Mouse (Mus musculus): ENCODE data around the gene RPS10-NUDT3. TPM values are rescaled to one million over a fixed set of nuclear protein-coding genes. Genes with fewer than 3 reads are reported as not detected.

RPS10-NUDT3 gene
- polyA plus RNA-seq, 1 experiment from 2014 or later: not detected

DNA sequence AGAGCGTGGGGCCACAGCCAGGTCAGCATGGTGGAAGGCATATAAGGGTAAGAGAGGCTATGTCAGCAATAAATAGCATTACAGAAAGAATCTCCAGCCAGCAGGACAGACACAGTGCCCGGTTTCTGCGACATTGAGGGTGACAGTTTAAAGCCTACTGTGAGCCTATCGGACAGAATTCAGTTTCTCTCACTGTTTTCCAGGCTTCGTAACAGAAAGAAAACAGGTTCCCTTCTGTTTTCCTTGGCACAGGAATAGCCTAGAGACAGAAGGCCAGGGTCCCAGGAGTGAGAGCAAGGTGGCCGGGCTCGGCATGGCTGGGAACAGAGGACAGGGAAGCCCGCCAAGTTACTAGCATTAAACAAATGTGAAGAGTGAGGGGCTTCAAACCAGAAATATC is 55.2 kb downstream of the RPS10-NUDT3 start:
- no peak for ATAC-seq
- H3K27ac ChIP-seq: no peak overlapping the region
- no peaks in the 10 kb centered on the region for H3K9me3 ChIP-seq (replicated peaks)
- H3K4me3 ChIP-seq: no peak overlapping the region
- no peaks in the 10 kb centered on the region for H3K27me3 ChIP-seq
- H3K4me1 ChIP-seq: no peaks in the 10 kb centered on the region
- 93% methylated on average over 8 of the region's 8 CpGs for WGBS
- no peak overlapping the region for H3K4me2 ChIP-seq
- no peak overlapping the region for H3K9ac ChIP-seq
- H3K36me3 ChIP-seq (ENCODE audit: poor library complexity, severe bottlenecking): peaks cover 96% of the 10 kb centered on the region

DNA sequence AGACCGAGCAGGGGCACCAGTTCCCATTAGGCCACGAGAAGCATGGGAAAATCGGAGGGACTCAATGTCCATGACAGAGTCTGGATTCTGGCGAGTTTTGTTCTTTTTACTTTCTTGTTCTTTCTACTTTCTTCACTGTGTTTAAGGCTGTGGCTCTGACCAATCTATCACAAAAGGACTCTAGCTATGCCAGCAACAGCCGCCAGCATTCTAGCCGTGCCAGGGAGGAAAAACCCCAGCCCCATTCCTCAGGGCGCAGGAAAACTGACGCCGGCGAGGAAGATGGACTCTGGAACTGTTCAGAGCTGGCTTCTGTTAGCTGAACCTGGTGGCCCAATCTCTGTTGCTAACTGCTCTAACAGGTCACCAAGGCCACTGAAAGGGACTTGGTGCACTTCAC is 56.5 kb downstream of the RPS10-NUDT3 start:
- Histone ChIP-seq H3K4me2 (no peak overlapping the region), H3K9ac (no peak overlapping the region), H3K27ac (no peak overlapping the region), H3K27me3 (no peaks in the 10 kb centered on the region), H3K36me3 (ENCODE audit: poor library complexity, severe bottlenecking) (peaks cover 94% of the 10 kb centered on the region), H3K4me1 (no peaks in the 10 kb centered on the region), H3K9me3 (replicated peaks) (no peaks in the 10 kb centered on the region), H3K4me3 (no peak overlapping the region)
- no peak for ATAC-seq
- WGBS: 94% methylated on average over 10 of the region's 10 CpGs

- Histone ChIP-seq H3K4me1 (no peaks in the 10 kb centered on the region), H3K27me3 (no peaks in the 10 kb centered on the region), H3K4me2 (no peak overlapping the region), H3K9ac (no peak overlapping the region), H3K36me3 (ENCODE audit: poor library complexity, severe bottlenecking) (peaks cover 91% of the 10 kb centered on the region), H3K4me3 (no peak overlapping the region), H3K27ac (no peak overlapping the region), H3K9me3 (replicated peaks) (no peaks in the 10 kb centered on the region)
- WGBS: 85% methylated on average over 6 of the region's 6 CpGs
- no peak for ATAC-seq
These were observed 57.6 kb downstream of the RPS10-NUDT3 start for GRCm38 (mm10) chr17:27577468-27577867.

GRCm38 (mm10) chr17:27576056-27576455 is 59.0 kb downstream of the RPS10-NUDT3 start:
- no peak overlapping the region for H3K4me2 ChIP-seq
- 94% methylated on average over 7 of the region's 7 CpGs for WGBS
- no peaks in the 10 kb centered on the region for H3K27me3 ChIP-seq
- H3K4me1 ChIP-seq: no peaks in the 10 kb centered on the region
- H3K36me3 ChIP-seq (ENCODE audit: poor library complexity, severe bottlenecking): peaks cover 80% of the 10 kb centered on the region
- H3K4me3 ChIP-seq: no peak overlapping the region
- H3K27ac ChIP-seq: no peak overlapping the region
- ATAC-seq: no peak
- H3K9ac ChIP-seq: no peak overlapping the region
- no peaks in the 10 kb centered on the region for H3K9me3 ChIP-seq (replicated peaks)

- 87% methylated on average over 10 of the region's 10 CpGs for WGBS
- Histone ChIP-seq H3K4me1 (no peaks in the 10 kb centered on the region), H3K9me3 (replicated peaks) (no peaks in the 10 kb centered on the region), H3K27me3 (no peaks in the 10 kb centered on the region), H3K27ac (no peak overlapping the region), H3K36me3 (ENCODE audit: poor library complexity, severe bottlenecking) (peaks cover 72% of the 10 kb centered on the region), H3K9ac (no peak overlapping the region), H3K4me3 (no peak overlapping the region), H3K4me2 (no peak overlapping the region)
- ATAC-seq: no peak
These were observed 59.8 kb downstream of the RPS10-NUDT3 start for GRCm38 (mm10) chr17:27575116-27575776.

DNA sequence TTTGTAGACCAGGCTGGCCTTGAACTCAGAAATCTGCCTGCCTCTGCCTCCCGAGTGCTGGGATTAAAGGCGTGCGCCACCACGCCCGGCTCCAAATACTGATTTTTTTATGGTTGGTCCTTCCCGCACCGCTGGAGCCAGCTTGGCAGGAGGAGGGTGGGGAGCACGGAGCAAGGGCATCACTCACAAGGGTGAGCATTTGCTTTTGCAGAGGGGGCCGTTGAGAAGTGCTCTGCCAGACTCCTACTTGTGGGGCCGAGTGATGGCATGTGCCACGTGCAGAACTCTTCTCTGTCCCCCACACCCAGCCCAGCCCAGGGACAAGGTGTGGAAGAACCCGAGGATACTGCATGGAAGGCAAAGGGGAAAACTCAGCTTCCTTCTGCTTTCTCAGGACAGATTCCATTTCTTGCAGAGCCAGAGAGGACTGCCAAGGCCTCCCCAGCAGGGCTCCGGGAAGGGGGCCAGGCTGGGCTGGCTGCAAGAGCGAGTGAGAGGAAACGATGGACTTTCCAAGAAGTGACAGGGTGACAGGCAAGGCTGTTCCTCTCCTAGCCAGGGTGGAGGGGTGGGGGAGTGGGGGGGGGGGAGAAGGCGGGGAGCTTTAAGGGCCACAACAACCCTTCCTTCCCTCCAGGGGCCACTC is 60.4 kb downstream of the RPS10-NUDT3 start:
- Histone ChIP-seq H3K4me2 (no peak overlapping the region), H3K27me3 (no peaks in the 10 kb centered on the region), H3K4me1 (no peaks in the 10 kb centered on the region), H3K36me3 (ENCODE audit: poor library complexity, severe bottlenecking) (peaks cover 66% of the 10 kb centered on the region), H3K9ac (no peak overlapping the region), H3K27ac (no peak overlapping the region), H3K9me3 (replicated peaks) (no peaks in the 10 kb centered on the region), H3K4me3 (no peak overlapping the region)
- ATAC-seq: no peak
- 95% methylated on average over 15 of the region's 16 CpGs for WGBS

GRCm38 (mm10) chr17:27573772-27574320 is 61.2 kb downstream of the RPS10-NUDT3 start:
- Histone ChIP-seq H3K9me3 (replicated peaks) (no peaks in the 10 kb centered on the region), H3K4me1 (no peaks in the 10 kb centered on the region), H3K4me2 (no peak overlapping the region), H3K9ac (no peak overlapping the region), H3K4me3 (no peak overlapping the region), H3K36me3 (ENCODE audit: poor library complexity, severe bottlenecking) (peaks cover 58% of the 10 kb centered on the region), H3K27ac (no peak overlapping the region), H3K27me3 (no peaks in the 10 kb centered on the region)
- 93% methylated on average over 10 of the region's 10 CpGs for WGBS
- no peak for ATAC-seq

DNA sequence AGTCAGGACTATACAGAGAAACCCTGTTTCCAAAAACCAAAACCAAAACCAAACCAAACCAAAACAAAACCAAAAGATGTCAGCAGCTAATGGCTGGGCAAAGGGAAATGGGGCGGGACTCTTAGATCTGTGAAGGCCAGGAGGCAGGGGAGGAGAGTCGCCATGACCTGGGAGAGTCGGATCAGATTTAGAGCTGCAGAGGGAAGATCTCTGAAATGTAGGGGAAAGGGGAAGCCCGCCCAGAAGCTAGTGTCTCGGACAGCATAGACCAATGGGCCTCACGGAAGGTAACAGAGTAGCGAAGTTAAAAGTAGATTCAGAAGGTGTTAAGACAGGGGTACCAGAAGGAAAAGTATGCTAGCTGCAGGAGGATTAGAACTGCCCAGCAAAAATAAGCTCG is 63.7 kb downstream of the RPS10-NUDT3 start:
- H3K9ac ChIP-seq: no peak overlapping the region
- no peak overlapping the region for H3K27ac ChIP-seq
- no peak overlapping the region for H3K4me2 ChIP-seq
- H3K4me3 ChIP-seq: no peak overlapping the region
- H3K9me3 ChIP-seq (replicated peaks): no peaks in the 10 kb centered on the region
- no peaks in the 10 kb centered on the region for H3K27me3 ChIP-seq
- peaks cover 2% of the 10 kb centered on the region for H3K4me1 ChIP-seq
- 76% methylated on average over 8 of the region's 8 CpGs for WGBS
- peaks cover 36% of the 10 kb centered on the region for H3K36me3 ChIP-seq (ENCODE audit: poor library complexity, severe bottlenecking)
- no peak for ATAC-seq

DNA sequence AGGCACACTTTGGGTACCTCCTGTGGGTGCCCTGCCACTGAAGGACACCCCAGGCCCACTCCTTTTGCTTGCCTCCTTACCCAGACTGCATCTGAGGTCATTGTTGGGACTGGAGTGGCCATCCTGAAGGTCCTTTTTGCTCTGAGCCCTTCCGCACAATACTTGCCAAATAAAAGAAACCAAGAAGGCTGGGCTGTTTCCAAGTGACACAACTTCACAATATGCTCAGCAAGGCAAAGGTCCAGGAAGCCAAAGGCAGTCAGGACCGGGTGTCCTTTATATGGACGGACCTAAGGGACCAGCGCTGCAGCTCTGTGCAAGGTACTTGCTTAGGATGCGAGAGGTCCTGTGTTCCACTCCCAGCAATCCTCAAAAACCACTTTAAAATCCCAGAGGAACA is 66.8 kb downstream of the RPS10-NUDT3 start:
- Histone ChIP-seq H3K27me3 (no peaks in the 10 kb centered on the region), H3K27ac (no peak overlapping the region), H3K36me3 (ENCODE audit: poor library complexity, severe bottlenecking) (peaks cover 11% of the 10 kb centered on the region; the same call in 1 of the 2 replicates), H3K4me2 (no peak overlapping the region), H3K9ac (no peak overlapping the region), H3K9me3 (replicated peaks) (no peaks in the 10 kb centered on the region), H3K4me3 (no peak overlapping the region), H3K4me1 (peaks cover 22% of the 10 kb centered on the region)
- 92% methylated on average over 5 of the region's 5 CpGs for WGBS
- no peak for ATAC-seq

GRCm38 (mm10) chr17:27565942-27566267 is 69.1 kb downstream of the RPS10-NUDT3 start:
- peak overlapping the region; percentile 88 for H3K4me2 ChIP-seq
- peak overlapping the region; percentile 56 for H3K4me3 ChIP-seq
- peak; percentile 50; the same call in 1 of the 2 replicates for ATAC-seq
- peaks cover 12% of the 10 kb centered on the region for H3K36me3 ChIP-seq (ENCODE audit: poor library complexity, severe bottlenecking)
- no peaks in the 10 kb centered on the region for H3K9me3 ChIP-seq (replicated peaks)
- peak overlapping the region; percentile 32; the same call in 1 of the 2 replicates for H3K27ac ChIP-seq
- H3K27me3 ChIP-seq: no peaks in the 10 kb centered on the region
- peaks cover 22% of the 10 kb centered on the region for H3K4me1 ChIP-seq
- WGBS: 0% methylated on average over 13 of the region's 13 CpGs
- H3K9ac ChIP-seq: peak overlapping the region; percentile 70

DNA sequence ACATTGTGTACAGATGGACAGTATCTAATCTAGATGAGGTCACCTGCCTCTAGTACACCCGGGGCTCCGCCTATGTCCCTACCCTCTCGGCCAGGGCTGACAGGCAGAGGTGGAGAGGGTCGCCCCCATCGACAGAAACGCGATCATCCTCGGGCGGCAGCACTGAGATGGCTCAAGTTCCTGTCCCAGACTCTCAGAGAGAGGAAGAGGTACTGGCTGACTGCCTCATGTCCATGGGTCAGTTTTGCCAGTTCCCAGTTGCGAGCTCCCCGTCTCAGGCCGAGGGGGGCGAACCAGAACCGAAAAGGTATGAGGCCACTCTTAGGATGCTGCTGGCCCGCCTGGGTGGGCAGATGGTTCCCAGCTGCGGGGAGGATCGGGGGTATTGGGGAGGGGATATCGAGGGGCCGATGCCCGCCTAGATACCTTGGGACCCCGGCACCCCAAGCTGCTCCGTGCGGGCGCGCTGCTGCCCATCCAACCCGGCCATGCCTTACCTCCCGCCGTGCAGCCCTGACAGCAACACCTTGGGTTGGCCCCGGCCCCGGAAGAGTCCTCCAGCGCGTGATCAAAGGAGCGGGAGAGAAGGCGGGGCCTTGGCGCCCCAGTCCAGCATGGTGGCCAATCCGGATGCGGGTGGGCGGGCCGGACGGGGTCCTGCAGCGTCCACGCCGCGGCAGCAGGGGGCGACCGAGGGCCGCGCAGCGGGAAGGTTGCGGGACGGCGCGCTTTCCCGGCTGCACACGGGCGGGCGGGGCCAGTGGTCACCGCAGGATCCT is 69.7 kb downstream of the RPS10-NUDT3 start, which contains the start of gene AI413582:
Gene AI413582 (minus strand): TSS at position 594 of the 779 bp plus-strand sequence.
- under 1% methylated on average over 58 of the region's 58 CpGs for WGBS

More for the DNA sequence above, 69.7 kb downstream of the RPS10-NUDT3 start, which contains the start of gene AI413582:
- H3K4me1 ChIP-seq: peaks cover 22% of the 10 kb centered on the region
- H3K27ac ChIP-seq: peak within 1 kb of the TSS; percentile 32; the same call in 1 of the 2 replicates
- no peaks in the 10 kb centered on the region for H3K27me3 ChIP-seq
- ATAC-seq: peak; percentile 93
- H3K4me3 ChIP-seq: peak within 1 kb of the TSS; percentile 56
- peaks cover 17% of the 10 kb centered on the region for H3K36me3 ChIP-seq (ENCODE audit: poor library complexity, severe bottlenecking)
- peak within 1 kb of the TSS; percentile 88 for H3K4me2 ChIP-seq
- no peaks in the 10 kb centered on the region for H3K9me3 ChIP-seq (replicated peaks)
- H3K9ac ChIP-seq: peak within 1 kb of the TSS; percentile 78

Measured in forebrain, embryonic 13.5 days (tissue).